Mouse (Mus musculus): ENCODE measurements around the gene Mki67. TPM values are rescaled to one million over a fixed set of nuclear protein-coding genes. Genes with fewer than 3 reads are reported as not detected.

Mki67 gene
- total RNA-seq, 2 experiments from 2014 or later, result 9.9 TPM

GRCm38 (mm10) chr7:135673576-135673975, 42.6 kb downstream of the Mki67 start:
- no peak for DNase-seq (ENCODE audit: low spot score in 2 of 2)

DNA sequence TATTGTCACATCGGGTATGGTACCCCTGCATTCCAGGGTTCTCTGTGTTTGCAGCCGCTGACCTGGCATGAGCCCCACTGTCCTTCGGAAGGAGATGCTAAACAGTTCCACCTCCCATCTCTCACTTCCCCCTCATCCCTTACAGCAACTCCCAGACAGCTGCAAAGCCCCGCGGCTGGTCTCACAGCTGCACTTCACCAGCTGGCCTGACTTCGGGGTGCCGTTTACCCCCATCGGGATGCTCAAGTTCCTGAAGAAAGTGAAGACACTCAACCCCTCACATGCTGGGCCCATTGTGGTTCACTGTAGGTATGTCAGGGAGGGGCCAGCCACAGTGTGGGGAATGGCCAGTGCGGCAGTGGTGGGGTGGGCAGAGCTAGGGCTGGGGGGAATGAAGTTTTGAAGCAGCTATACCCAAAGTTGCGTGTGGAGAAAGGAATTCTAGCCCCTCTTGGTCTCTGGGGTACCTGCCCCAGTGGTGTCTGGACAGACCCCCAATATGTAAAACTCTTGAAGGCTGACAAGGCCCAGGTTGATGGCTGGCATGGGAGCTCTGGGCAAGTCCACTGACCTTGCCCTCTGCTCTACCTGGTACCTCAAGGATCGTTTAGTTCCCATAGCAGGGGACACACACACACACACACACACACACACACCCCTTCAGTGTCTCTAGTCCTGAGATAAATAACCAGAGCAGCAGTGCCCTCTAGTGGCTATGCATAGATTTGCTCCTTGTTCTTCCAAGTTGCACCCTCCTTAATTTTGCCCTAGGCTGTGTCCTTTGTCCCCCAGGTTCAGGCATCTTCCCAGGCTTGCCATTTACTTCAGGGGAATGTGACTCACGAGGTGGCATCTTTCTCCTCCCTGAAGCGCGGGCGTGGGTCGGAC, 47.1 kb downstream of the Mki67 start:
- peak; percentile 71 to 76 for DNase-seq (ENCODE audit: low spot score in 2 of 2)

DNA sequence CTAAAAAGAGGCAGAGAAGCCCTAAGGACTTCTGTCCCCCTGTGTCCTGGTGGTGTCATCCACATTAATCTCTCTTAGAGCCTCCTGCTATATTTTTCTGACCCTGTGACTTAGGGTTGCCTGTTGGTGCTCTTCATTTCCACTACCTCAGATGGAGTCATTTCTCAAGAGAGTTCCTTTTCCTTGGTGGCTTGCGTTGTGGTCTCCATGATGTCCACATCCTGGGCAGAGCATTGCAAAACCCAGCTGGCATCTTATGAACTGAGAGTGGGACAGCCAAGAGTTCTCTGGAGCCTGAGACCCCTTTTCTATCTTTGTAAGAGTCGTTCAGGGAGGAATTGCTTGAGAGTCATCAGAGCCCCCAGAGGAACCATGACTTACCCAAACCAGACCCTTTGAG, 49.8 kb downstream of the Mki67 start:
- no peak for DNase-seq (ENCODE audit: low spot score in 2 of 2)

- no peak for DNase-seq (ENCODE audit: low spot score in 2 of 2)
Observed at GRCm38 (mm10) chr7:135664211-135664610, 52.0 kb downstream of the Mki67 start.

- DNase-seq (ENCODE audit: low spot score in 2 of 2), result no peak
Observed at GRCm38 (mm10) chr7:135660314-135660713, 55.8 kb downstream of the Mki67 start.

GRCm38 (mm10) chr7:135659314-135659935, 56.7 kb downstream of the Mki67 start:
- DNase-seq (ENCODE audit: low spot score in 2 of 2), result no peak

DNA sequence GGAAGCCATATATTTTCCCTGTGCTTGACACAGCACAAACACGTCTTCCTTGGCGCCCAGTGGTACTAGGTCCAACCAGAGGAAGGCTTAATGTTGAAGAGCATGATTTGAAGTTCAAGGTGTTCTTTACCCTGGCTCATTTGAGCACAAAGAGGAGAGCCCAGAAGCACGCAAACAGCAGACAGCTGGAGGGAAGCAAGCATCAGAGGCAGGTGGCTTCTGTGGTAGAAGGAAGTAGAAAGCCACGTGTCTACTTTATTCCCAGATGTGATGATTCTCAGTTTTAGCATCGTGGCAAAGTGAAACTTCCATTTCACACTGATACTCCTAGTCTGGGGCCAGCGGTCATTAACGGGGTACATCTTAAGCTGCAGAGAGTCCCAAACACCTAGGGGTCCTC, 58.0 kb downstream of the Mki67 start:
- DNase-seq (ENCODE audit: low spot score in 2 of 2), result no peak

DNA sequence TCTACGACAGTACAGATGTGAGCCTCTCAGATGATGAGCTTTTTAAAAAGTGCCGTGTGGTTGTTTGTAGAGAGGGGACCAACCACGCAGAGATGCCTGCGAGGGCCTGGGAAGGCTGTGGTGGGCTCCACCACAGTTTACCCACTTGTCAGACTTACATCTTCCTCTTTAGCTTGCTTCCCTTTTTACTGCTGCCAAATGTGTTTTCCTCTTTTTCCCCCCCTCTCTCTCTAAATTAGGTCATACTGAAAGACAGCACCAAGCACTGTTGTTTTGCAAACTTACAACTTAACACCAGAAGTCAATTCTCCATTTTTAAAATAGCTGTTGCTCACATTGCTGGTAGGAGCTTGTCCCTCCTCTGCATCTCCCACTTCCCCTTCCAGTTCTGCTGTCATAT, 61.0 kb downstream of the Mki67 start:
- no peak for DNase-seq (ENCODE audit: low spot score in 2 of 2)

GRCm38 (mm10) chr7:135654288-135654687, 61.9 kb downstream of the Mki67 start:
- DNase-seq (ENCODE audit: low spot score in 2 of 2), result no peak

DNA sequence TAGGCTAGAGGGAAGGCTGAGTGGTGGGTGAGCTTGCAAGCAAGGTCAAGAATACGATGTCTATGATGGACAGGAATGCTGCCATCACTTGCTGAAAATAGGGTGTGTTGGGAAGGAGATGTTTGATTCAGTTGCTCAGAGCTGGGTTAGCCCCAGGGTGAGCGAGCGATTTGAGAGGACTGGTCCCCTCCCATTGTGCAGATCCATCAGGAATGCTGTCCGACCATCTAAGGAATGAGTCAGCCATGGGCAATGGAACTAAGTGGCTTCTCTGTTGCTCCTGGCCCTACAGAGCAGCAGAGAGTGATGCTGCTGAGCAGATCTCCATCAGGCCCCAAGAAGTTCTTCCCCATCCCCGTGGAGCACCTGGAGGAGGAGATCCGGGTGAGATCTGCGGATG, 62.6 kb downstream of the Mki67 start:
- DNase-seq (ENCODE audit: low spot score in 2 of 2), result no peak

GRCm38 (mm10) chr7:135652781-135653180, 63.4 kb downstream of the Mki67 start:
- DNase-seq (ENCODE audit: low spot score in 2 of 2), result no peak

DNA sequence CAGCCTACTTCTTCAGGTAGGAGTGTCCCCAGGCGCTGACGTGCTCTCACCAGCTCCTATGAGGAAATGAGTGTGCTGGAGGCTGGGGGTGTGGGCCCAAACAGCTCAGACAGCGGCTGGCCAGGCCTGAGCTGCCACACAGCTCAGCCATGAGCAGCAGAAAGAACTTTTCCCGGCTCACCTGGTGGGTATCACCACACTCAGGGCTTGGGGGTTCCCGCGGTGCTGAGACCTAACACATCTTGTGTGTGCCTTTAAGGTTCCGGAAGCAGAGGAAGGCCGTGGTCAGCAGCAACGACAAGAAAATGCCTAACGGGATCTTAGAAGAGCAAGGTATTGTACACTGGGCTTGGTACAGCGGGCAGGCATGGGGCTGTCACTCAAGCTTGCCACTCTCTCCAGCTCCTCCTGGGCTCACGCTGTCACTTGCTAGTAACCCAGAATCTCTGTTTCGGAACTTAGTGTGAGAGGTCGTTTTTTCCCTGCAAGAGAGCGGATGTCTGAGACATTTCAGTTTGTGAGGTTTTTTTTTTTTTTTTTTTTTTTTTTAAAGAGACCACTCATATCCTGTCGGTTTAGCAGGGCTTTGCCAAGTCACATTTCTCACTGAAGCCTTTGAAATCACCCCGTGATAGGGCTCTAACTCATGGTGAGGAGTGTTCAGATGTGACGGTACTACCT, 64.2 kb downstream of the Mki67 start:
- no peak for DNase-seq (ENCODE audit: low spot score in 2 of 2)

- DNase-seq (ENCODE audit: low spot score in 2 of 2), result no peak
Observed at GRCm38 (mm10) chr7:135650061-135650460, 66.1 kb downstream of the Mki67 start.

GRCm38 (mm10) chr7:135649306-135649705, 66.9 kb downstream of the Mki67 start:
- DNase-seq (ENCODE audit: low spot score in 2 of 2), result no peak

- no peak for DNase-seq (ENCODE audit: low spot score in 2 of 2)
Observed at GRCm38 (mm10) chr7:135648821-135649220, 67.3 kb downstream of the Mki67 start.

DNA sequence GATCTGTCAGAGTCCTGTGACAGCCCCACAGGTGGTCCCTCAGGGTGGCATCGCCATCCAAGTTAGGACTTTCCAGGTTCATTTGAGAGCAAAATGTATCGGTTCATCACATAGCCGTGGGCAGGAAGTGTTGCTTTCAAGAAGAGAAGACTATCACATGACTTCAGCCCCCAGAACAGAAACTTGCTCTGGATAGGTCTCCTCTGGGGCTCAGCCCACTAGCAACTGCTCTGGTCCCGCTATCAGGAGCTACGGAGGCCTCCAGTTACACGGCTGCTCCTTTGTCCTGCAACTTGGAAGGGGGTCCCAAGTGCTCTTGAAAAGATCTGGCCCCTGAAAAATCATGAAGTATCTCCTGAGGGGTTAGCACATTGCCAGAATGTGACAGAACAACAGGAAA, 69.2 kb downstream of the Mki67 start:
- DNase-seq (ENCODE audit: low spot score in 2 of 2), result no peak

DNA sequence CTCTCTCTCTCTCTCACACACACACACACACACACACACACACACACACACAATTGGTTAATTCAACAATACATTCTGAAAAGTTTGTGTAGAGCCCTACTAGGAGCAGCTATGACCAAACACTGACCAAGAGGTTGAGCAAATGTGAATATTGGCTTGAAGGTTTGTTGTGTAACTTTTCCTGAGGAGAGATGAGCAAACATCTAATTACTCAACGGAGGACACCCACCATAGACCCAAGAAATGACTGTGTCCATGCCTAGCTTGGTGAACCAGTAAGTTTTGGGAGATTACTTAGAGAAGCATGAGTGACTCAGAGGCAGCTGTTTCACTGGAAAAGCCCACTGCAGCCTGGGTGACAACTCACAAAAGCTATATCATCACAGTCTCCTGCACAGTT, 71.7 kb downstream of the Mki67 start:
- no peak for DNase-seq (ENCODE audit: low spot score in 2 of 2)

DNA sequence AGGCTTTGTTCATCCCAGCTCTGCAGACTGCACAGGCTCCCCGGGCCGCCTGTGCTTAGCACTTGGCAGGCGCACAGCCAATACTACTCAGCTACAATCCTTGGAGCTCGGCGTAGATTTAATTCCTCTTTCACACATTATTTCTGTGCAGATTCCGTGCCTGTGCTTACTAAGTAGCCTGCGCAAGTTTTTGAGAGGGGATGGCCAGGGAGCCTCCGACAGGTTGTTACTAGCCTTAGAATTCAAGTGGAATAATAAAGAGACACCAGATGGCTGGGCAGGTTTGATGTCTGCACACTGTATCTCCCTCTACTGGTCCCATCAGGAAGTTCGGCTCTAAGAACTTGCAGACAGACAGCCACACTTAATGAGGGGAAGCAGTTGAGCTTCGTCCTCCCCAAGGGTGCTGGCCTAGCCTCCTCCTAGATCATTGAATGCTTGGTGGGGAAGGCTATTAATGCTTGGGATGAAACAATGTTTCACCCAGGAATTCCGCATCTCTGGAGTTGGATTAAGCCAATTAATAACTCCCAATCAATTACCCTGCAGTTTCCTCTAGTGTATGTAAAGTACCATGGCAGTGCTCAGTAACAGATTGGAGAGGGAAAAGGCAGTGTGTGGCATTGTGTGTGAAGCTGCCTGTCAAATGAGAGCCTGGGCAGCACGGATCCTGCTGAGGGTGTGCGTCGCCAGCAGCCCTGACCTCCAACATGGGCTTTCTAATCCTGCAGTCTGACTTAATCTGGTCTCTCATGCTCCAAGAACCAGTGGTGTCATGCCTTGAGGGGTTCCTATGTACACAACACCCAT, 74.3 kb downstream of the Mki67 start:
- peak; percentile 71 to 76 for DNase-seq (ENCODE audit: low spot score in 2 of 2)
